Mouse (Mus musculus) spleen, adult 2 months (tissue): ENCODE measurements around the gene Grid2.

Experiments
- CTCF ChIP-seq: fragments of 200-500 bp; IDR thresholded peaks from 2 replicates; pipeline ENCODE4 v1.5.1; 2011; ENCODE audit warnings: mild to moderate bottlenecking, inconsistent platforms; ENCODE audit not compliant: insufficient read depth, insufficient read length, insufficient replicate concordance; ENCODE audit errors: extremely low read depth
- POLR2A ChIP-seq: fragments of 200-500 bp; IDR thresholded peaks from 2 replicates; pipeline ENCODE4 v1.6.1; 2011; ENCODE audit warnings: low read depth, low read length, inconsistent platforms

DNA sequence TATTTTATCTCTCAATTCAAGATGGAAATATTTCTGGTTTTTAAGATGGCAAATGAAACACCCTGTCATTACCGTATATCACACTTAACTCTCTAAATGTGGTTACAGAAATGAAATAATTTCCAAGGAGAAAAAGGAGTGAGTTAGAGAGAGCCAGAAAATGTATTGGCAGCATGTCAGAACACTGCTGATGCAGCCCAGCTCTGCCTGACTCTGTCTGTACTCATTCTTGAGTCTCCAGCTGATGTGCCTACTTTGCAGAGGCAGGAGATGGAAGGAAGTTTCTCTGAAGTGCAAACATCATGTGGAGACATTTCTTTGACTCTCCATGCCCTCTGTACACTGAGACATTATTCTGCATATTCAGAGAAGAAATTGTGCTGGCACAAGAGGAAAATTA, 226.5 kb downstream of the Grid2 start:
- TF ChIP-seq CTCF, result no peak
- no peak for TF ChIP-seq POLR2A
